Mouse (Mus musculus) urinary bladder, postnatal 14 days (tissue): ENCODE data around the gene Pla2g4a.
"Not testable (repeated sequence)": the region's sequence is repeated elsewhere in the genome, so short reads cannot be mapped to it uniquely, and the experiment has no call there.

Experiments
- DNase-seq: peaks from one replicate; pipeline ENCODE4 v3.0.0; 2021; ENCODE audit warnings: low spot score

Pla2g4a gene

DNA sequence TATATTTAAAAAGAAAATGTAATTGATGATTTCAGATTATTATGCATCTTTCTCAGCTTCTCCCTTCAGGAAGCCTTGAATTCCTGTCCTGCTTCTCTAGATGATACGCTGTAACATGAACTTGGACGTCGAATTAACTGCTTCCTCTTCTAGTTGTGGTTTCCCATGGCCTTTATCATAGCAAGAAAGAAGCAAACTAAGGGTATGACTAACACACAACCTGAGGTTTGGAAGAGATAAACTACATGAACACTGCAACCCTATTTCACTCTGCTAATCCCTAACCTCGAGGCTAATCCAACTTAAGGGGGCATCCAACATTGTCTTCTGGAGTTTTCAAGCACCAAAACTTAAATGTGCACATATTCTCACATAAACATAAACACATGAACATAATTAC is 23.3 kb downstream of the Pla2g4a start:
- no peak for DNase-seq

DNA sequence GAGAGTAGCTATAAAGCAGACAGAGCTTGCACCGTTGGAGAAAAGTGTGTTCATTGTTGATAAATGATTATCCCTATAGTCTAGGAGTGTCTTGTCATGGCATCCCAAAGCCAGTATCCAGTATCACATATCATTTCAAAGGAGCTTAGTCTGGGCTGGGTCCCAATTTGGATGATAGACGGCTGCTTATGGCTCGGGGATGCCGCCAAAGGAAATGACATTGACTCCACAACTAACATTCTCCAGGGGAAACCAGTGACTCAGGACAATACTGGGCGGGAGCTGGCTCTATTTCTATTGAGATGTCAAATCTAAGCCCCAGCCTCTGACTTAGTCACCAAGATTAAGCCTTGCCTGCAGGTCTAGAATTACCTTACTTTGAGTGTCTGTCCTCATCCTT is 31.9 kb downstream of the Pla2g4a start:
- DNase-seq, result no peak

DNA sequence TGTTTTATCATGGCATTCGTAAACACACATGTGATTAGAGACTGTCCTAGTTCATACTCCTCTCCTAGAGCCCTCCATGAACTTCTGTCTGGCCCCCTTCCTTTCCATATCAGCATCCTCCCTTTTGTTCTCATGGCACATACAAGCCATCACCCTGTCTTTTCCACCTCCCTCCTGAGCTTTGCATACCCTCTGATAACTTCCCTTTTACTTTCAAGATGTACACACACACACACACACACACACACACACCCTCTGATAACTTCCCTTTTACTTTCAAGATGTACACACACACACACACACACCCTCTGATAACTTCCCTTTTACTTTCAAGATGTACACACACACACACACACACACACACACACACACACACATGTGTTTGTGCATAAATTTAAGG is 37.4 kb downstream of the Pla2g4a start:
- not testable (repeated sequence) for DNase-seq

DNA sequence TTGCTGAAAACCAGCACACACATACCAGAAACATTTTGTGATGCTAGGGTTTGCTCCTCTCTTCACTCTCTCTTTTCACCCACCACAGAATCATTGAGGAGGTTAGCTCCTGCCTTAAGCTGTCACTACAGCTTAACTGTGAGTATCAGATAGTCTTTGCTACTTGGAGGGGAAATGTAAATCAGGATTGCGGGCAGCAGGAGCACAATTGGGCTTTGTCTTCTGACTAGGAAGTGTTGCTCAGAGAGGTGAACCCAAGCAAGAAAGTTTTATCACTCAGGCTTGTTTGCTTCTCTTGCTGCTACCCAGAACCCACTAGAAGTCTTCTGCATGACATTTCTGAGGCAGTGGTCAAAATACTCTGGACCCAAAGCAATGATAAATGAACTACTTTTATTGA is 38.9 kb downstream of the Pla2g4a start:
- no peak for DNase-seq

DNA sequence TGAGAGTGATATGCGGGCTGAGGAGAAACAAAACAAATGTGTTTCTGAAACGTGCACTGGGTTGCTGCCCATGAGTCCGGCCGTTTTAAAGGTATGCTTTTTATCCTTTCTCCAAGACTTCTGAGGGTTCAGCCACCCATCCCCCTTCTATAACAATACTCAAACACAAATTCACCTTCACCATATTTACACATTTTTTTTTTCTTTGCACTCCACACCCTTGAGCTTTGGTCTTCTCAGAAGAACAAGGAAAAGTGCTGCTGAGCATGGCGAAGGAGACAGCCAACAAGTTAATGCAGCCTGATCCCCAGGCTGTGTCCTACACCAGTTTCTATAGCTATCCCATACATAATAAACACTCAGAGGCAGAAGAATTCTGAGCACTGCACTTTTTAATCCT is 39.8 kb downstream of the Pla2g4a start:
- DNase-seq, result no peak

DNA sequence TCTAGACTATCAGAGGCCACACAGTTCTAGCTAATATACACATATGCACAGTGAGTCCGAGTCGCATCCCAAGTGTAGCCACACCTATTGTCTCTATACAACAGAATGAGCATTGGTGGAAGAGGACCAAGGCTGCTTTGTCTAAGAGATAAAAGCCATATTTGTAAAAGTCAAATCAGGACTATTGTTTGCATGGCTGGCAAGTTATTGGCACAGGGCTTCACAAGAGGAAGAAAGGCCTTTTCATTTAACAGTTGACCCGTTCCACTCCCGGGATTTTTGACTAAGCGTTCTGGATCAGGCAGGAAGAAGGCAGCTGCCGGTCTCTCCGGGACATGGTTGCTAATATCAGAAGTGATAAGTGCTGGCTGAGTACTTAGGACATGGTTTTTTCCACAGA is 41.8 kb downstream of the Pla2g4a start:
- DNase-seq, result no peak

DNA sequence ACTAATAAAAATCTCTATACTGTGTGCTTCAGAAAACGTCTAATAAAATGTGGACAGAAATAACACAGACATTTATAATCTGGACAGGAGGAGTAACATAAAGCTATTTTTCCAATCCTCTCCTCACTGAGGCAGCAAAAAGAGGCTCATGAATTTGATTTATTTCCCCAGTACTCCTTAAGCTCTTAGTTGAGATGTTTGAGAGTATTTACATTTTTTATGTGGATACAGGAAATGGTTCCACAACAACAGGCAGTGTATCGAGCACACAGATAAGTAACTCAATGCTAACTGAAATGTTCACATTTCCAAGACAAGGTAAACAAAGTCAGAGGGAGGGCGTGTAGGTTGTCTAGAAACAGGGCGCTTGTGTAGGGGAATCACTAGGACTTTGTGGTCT is 48.1 kb downstream of the Pla2g4a start:
- no peak for DNase-seq

DNA sequence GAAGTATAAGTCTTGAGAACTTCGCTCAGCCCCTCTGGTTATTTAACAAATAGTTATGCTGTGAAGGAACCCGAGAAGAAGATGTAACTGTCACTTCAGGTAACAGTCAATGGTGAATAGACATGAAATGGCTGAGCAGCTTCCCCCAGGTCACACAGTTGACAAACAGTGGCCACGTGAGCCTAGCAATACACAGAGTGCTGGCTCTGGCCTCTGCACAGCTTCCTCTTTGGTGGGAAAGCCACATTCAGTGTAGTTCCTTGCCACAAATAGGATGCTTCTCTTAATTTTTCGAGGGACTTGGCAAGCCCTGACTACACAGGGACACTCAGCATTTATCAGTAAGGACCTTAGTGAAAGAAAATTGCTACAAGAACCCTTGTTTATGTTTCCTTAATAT is 50.0 kb downstream of the Pla2g4a start:
- no peak for DNase-seq

DNA sequence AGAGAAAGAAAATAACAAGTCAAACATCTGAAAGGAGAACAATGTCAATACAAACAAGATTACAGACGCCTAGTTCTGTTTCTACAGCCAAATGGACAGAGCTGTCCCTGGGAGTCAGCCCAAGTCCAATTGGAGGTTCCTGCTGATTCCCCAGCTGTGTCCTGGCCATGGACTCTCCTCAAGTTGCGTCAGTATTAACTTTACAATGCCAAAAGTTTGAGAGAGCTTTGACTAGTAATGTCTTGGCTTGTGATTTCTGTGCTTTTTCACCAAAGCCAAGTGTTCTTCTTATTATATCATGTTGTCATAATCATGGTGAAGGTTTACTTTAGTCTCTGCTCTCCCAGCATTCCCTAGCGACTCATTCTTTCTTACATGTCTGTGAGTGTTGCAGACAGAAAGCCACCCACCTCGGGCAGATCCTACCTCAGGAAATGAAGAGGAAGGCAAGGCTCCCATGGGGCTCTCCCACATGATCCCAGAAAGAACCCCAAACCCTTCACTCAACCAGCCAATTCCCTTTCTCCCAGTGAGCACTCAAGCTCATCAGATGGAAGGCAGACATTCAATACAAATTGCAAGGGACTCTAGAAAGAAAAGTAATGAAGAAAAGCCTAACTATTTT is 63.0 kb downstream of the Pla2g4a start:
- peak; percentile 48 for DNase-seq

DNA sequence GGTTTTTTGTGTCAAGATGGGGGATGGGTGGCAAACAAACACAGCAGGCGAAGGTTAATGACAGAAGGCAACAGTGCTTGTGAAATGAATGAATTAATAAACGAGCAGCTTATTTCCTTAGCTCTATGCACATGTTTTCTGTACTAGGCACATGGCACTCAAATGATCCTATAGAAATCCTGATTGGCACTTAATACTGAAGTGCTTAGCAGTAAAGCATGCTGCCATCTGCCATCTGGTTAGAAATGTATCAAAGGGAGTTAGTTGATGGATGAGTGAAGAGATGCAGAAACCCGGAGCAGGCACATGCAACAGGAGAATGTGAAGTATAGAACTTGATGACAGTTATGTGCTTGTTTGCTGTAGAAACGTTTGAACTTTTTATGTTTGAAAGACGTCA is 64.5 kb downstream of the Pla2g4a start:
- DNase-seq, result no peak

DNA sequence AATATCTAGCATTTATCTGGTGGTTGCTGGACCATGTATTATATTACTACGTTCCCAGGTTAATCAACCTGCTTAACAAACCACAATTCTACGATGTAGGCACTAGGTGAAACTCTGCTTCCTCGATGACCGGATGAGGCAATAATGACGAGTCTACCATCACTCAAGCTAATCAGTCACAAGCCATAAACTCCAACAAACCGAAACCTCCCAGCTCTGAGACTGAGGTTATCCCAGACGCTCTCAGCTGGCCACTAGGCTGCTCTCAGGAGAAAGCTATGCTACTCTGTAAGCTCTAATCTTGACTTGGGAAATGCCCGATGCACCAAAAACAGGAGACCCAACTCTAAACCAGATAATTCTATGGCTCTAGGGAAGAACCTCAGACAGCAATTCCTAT is 66.2 kb downstream of the Pla2g4a start:
- DNase-seq, result no peak

DNA sequence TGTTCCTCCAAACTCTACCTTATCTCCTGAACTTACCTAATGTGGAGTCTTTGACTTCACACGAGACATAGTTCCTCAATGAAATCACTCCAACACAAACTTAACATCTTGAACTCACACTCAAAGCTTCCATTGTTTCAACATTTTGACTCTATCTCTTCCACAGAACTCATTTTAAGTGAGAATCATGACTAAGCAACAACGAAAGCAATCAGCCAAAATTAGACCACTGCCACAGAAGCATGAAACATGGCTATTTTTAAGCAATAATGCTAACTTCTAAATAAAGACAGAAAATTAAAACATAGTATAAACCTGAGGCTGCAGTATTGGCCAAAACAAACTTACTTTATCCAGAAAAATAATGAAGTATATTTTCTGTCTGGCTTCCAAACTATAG is 67.2 kb downstream of the Pla2g4a start:
- no peak for DNase-seq

DNA sequence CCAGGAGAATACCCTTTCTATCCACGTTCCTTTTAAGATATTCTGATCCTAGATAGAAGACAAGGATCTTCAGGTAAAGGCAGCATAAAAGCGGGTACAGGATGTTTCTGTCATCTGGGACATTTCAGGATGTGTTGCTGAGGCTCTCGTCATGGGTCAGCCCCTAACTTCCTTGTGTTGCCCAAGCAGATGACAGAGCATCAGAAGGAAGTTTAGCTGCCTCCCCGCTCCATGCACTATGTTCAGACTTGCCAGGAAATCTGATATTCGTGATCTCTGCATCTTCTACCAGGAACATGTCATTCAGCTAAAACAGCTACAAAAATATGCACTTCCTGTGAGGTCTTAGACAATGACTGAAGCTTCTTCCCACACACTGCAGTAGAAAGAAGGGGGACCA is 70.0 kb downstream of the Pla2g4a start:
- DNase-seq, result peak; percentile 16

DNA sequence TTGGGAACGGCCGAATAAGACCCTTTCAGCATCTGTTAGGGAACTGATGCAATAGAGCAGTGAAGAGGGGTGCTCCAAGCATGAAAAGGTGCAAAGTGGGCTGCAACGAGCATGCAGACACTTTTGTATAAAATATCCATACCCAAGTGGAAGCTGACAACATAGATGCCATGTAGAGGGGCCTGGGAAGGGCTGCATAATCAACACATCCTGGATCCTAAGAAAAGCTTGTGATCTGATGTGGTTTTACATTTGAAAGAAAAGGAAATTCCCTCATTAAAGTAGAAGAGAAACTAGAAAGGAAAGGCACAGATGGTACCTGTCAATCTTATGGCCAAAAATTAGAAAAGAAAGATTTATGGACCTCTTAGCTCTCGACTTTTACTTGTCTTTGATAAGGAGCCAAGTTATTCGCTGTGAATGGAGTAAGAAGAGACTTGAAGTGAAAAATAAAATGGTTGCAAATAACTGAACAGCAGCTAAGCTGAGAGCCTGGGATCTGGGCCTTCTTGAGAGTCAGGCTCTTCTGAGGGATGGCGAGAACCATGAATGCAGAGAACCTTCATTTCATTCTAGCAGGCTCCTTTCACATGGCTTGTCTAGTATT is 78.6 kb downstream of the Pla2g4a start:
- no peak for DNase-seq

DNA sequence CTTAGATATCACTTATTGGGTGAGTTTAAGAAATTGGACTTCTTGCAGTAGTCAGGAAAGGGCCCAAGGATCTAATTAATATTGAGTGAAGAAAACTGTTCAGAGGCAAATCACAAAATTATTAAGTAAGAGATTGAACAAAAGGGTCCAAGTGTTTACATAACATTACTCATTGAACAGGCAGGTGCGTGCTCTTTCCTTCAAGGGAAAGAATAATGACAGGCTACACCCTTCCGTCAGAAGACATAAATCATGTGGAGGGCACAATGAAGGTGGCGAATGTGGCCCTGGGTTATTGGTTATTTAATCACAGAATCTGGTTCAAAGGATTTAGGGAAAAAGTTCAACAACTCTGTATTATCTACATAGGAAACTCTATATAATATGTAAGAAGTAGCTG is 82.9 kb downstream of the Pla2g4a start:
- no peak for DNase-seq

DNA sequence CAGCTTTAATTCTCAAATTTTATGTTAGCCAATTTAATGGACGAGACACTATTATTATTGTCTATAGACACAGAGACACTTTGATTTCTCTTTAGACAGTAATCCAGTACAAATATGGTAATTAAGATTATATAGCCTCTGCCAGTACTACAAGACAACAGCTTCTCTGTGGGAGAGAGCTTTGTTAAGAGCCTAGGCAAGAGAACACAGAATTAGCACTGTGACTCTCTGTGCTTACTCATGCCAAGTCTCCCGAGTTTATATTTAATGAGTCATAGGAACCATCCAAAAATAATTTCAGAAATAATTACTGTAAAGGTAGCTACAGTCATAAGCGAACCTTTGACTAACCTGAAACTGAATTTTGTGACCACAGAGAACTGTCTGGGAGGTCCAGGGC is 84.6 kb downstream of the Pla2g4a start:
- no peak for DNase-seq

DNA sequence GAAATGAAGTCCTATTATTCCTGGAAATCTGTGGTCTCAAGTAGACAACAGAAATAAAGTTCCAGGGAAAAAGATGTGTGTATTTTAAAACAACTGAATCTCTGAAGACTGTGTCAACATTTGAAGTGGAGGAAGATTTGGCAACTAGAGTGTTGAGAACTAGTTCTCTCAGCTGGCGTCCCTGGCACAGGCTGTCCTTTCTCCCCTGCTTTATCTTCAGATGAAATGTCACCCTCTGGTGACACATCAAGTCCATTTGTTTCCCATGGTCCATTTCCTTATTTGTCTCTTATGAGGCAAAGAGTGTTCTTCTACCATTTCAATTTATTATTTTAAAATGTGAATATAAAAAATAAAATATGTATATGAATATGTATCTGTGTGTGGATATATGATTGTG is 89.5 kb downstream of the Pla2g4a start:
- DNase-seq, result no peak

DNA sequence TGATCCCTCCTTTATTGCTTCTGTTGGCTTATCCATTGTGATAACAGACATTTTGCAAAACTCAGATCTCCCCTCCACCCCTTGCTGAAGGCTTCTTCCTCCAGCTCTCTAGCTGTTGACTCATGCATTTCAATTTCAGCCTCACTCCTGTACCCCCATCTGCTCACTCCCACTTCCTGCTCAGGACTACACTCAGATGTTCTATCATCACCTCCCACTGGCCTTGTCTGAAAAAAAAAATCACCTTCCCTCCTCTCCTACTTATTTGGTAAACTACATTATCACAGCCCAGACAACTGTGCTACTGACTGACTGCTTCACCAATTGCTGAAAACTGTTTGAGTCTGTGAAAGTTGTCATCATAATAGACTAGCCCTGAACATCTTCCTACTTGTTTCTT is 93.8 kb downstream of the Pla2g4a start:
- DNase-seq, result no peak

DNA sequence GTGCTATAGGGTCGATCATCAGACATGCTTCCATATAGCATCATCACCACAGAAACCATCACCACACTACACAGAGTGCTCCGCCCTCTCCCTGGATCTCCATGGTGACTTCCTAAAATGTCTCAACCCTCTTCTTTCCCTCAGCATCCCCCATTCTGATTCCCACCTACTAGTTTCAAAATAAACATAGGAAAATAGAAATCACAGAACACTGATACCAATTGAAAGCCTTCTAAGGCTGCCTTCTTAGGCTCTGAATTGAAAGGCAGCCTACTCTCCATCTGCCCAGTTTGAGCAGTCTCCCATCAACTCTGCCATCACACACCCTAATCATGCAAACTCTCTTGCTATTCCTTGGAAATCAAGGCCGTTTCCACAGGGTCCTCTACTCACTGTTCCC is 94.9 kb downstream of the Pla2g4a start:
- DNase-seq, result no peak

DNA sequence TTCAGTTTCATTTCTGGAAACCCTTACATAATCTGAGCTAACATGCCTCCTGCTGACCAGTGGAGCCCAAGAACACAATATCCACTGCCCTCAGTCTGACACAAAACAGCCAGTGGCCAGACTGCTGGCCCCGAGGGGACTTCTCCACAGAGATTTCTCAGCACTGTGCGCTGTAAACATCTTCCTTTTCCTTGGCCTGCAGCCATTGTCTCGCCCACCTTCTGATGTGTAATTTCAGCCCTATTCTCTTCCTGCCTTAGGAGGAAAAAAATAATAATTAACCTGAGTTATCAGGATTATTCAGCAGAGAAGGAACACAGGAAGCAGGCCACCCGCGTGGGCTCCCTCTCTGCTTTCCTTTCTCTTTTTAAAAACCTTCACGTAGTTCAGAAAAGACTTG is 98.3 kb downstream of the Pla2g4a start:
- DNase-seq, result peak; percentile 59

DNA sequence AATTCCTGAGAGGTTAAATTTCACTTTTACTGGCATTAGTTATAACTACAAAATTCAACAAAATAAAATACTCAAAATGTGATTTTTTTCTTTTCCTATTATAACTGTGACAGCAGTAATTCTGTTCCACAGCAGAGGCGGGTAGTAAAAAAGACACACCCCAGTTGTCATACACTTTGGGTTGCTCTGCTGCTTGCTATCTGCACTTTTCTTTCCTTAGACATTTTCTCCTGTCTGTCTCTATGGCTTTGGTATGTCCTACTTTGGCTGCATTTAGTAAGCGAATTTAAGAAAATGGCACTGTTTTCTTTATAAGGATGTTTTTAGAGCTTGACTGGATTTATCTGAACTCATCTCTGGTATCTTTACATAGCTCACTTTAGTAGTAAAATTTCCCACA is 98.9 kb downstream of the Pla2g4a start:
- DNase-seq, result no peak

DNA sequence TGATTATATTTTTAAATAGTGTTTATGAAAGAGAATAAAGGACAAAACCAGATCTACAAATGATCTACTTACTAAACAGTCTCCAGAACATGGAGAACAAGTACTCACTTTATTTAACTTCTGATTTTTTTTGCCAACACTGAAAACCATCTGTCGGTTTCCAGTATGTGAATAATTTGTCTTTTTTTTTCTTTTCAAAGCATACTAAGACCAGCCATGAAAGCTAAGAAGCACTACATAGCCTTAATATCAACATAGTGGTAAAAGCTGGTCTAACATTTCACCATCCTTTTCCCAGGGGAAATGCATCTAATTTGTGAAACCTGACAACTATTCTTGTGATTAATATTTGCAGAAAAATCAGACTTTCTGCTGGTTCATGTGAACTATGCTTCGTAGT is 99.5 kb downstream of the Pla2g4a start:
- no peak for DNase-seq

DNA sequence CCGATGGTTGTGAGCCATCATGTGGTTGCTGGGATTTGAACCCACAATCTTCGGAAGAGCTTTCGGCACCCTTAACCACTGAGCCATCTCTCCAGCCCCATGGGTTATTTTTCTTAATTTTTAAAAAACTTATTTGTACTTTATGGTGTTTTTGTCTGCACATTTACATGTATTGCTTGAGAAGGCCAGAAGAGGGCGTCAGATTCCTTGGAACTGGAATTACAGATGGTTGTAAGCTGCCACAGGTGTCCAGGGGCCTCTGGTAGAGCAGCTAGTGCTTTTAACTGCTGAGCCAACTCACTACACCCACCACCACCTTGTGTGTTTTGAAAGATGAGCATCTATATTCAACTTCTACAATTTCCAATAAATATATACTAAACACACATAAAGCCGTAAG is 102.4 kb downstream of the Pla2g4a start:
- no peak for DNase-seq

DNA sequence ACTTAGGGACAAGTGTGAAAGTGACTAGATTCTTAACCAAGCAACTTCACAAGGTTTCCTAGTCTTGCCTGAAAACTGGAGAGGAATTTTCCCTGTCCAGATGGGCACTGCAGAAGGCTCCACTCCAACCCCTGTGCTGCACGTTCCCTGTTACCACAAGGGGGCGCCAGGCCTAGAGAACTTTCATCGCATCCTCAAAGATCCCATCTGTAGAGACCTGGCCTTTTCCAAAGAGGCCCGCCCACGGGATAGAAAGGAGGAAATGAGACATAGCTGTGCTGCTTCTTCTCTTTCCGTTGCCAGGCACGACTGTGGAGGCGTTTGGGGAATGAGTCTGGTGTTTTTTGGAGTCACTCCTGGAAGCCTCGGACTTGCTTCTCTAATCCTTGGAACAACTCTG is 104.4 kb downstream of the Pla2g4a start:
- peak; percentile 73 for DNase-seq

DNA sequence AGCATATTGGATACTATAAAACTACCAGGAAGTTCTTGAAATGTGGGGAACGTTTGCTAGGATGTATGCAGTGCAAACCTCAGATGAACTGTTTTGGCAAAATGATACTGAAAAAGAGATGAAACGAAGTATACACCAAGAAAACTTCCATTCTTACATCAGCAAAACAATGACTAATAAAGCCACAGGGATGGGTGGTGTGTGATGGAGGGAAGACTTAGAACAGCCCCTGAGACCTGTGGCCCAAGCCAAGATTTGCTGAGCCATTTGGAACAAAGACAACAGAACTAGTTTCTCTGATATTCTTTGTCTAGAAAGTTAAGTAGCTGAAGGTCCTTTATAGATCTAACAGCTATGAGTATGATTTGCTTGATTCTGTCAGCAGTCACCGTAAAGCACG is 105.5 kb downstream of the Pla2g4a start:
- DNase-seq, result no peak
